Mouse (Mus musculus): ENCODE measurements at regions not wholly inside any gene's neighbourhood (a gene's known extent, or its start where the extent isn't known, plus 50 kb on each side); places are given as distances from the start of the nearest gene placed in this dataset.

GRCm38 (mm10) chr6:111621684-111622480 is 651.7 kb upstream of the Lmcd1 start:
- DNase-seq: no peak

- DNase-seq: no peak
Measured at GRCm38 (mm10) chr6:111622481-111623139, 650.9 kb upstream of the Lmcd1 start.

DNA sequence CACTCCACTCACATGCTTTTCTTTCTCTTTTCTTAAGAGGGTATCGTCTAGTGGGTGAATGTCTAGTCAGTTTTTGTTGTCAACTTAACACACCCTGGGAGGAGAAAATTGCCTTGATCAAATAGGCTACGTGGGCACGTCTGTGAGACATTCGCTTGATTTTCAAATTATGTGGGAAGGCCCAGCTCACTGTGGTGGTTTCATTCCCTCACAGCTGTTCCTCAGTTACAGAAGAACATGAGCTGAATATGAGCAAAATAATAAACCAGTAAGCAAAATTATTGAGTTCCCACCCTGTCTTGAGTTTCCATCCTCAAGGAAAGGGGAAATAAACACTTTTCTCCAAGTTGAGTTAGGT is 650.4 kb upstream of the Lmcd1 start:
- DNase-seq: no peak

DNA sequence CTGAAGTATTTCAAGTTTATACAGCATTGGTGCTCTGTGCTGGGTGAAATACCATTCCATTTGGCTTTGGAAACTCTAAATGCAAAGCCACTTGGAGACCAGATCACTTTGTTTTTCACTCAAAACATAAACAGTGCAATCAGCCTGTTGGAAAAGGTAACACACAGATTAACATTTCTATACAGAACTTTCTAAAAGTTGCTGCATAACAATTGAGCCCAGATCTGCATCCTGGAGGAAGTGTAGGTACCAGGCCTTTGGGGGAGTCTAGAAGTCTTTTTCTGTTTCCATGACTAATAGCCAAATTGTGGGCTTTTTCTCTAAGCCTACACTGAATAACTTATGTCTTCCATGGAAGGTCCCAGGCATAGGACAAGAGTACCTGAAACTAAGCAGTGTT is 648.1 kb upstream of the Lmcd1 start:
- DNase-seq: no peak

- no peak for DNase-seq
Measured at GRCm38 (mm10) chr6:111652736-111653135, 620.8 kb upstream of the Lmcd1 start.

DNA sequence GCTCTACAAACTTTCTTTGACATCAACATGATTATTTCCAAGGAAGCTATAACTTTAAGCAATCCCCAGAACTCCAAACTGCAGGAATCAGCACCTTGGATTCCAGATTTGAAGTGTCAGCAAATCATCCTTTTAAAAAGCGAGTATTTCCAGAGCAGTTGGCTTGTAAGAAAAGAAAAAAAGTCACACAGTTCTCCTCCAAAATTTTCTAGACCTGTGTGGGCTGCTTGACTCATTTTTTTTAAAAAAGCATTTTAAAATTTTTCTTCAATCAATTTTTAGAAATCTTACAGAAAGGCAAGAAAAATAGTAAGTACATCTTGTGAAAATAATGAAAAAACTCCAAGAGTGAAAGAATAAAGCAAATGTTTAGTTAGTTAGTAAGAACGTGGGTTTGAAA is 613.6 kb upstream of the Lmcd1 start:
- DNase-seq: no peak

- no peak for DNase-seq
Measured at GRCm38 (mm10) chr6:111664603-111665002, 609.0 kb upstream of the Lmcd1 start.

DNA sequence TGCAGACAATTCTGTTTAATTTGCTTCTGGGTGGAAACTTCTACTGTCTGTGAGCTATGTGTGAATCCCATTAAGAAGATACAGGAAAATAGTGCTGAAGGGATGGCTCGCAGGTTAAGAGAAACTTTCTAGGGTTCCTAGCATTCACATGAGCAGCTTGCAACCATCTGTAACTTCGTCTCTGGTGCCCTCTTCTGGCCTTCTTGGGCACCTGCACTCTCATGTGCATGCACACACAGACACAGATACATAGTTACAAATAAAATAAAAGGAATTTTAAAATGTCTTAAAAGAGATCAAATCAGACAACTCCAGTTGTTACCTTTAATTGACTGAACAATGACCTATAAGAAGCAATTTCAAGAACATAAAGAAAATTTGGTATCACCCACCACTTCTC is 588.6 kb upstream of the Lmcd1 start:
- DNase-seq: no peak

- no peak for DNase-seq
Measured at GRCm38 (mm10) chr6:111702864-111703263, 570.7 kb upstream of the Lmcd1 start.

GRCm38 (mm10) chr6:111708277-111708676 is 565.3 kb upstream of the Lmcd1 start:
- DNase-seq: no peak

DNA sequence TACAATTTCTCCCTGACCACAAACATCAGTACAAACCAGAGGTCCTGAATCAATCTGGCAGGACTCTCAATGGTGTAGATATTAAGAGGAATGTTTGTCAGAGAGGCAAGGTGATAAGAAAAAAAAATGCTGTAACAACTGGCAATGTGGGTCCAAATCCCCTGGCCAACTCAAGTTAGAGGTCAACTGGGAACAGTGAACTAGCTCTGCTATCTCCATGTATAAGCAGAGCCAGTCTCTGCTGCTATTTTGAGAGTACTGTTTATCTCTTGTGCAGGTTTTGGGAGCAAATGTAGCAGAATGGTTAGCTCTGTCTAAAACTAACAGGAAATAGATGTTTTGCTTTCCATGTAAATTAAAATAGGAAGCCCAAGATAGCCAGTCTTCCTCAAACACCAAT is 547.6 kb upstream of the Lmcd1 start:
- peak; percentile 89 for DNase-seq

DNA sequence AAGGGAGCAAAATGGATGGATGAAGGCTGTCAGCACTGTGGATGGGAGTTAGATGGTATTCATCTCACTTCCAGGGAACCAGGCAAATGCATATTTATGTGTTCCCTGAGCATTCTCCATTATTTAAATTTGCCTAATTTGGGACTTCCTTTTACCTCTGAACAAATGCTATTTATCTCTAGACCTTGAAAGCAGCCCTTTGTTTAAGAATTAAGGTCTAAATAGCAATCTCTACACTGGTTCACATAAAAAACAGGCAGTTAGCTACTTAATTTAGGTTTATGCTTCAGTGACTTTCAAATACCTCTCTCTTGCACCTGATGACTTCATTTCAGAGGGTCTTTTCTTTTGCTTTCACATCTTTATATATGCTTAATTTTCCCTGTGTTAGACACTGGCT is 543.2 kb upstream of the Lmcd1 start:
- DNase-seq: no peak

- DNase-seq: no peak
Measured at GRCm38 (mm10) chr6:111733926-111734325, 539.6 kb upstream of the Lmcd1 start.

GRCm38 (mm10) chr6:111738983-111739382 is 534.6 kb upstream of the Lmcd1 start:
- no peak for DNase-seq

DNA sequence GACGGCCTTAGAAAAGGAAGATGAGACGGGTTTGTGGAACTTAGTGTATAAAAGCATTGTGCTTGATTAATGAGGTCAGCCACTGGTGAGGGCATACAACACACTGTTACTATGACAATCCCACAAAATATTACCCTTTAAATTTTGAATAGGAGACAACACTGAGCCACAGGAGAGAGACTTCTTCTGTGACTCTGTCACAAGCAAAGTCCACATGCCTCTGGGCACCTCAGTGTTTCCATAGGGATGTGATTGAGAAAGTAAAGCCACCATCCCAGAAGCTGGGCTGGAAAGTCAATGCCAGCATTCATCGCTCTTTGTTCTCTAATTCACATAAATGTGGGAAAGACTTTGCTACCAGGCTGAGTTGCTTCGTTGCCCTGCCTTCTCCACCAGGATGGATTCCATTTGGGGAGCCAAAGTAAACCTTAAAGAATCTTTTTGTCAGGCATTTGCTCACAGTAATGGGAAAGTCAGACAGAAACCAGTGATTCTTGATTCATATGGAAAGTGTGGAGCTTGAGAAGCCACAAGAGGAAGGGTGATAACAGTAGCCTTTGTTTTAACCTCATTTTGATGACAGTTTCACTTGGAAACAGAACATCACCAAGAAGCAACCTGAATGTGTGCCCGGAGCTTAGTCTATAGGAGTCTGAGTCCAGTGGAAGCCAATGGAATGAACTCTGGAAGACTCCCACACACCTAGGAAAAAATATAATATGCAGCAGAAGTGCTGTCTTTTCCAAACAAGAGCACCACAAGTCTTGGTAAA is 491.7 kb upstream of the Lmcd1 start:
- no peak for DNase-seq

DNA sequence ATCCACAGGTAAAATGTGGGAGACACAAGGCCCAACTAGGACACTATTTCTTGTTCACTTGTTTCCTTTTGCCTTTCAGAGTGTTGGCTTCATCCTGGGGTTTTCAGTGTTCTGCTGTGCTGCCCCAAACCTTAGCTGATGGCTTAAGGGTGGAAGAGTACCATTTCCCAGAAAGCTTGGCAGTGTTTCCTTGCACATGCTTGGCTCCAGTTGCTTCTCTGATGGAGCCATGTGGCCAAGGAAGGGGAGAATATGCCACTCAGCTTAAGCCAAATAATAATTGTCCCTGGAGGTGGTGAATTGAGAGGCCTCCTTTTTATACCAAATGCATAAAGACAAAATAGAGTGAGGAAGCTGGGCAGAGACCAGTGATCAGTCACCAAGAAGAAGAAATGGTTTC is 464.9 kb upstream of the Lmcd1 start:
- no peak for DNase-seq

DNA sequence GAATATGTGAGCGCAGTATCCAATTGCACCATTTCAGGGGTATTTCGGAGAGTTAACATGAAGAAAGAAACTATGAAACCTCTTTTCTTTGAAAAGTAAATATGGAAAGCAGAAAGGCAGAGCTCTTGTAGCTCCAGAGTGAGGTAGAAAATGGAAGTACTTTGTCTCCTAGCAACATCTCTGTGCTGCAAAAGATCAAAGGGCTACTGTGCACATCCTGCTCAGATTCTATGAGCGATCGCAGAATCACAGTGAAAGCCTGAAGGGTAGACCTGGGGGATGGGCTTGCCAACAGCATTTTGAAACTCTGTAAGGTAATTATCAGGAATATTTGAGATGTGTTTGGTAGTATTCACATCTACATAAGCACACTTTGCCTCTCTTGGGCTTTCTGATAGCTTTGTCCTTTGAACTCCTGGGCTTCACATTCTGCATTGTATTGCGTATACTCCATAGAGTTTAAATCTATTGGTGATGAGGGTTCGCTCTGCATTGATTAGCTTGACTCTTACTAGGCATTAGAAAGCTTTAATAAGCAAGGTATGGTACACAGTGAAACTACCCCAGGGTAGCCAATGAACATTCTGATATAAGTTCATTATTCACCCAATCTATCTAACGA is 459.5 kb upstream of the Lmcd1 start:
- no peak for DNase-seq

- DNase-seq: no peak
Measured at GRCm38 (mm10) chr6:111815150-111815549, 458.4 kb upstream of the Lmcd1 start.

DNA sequence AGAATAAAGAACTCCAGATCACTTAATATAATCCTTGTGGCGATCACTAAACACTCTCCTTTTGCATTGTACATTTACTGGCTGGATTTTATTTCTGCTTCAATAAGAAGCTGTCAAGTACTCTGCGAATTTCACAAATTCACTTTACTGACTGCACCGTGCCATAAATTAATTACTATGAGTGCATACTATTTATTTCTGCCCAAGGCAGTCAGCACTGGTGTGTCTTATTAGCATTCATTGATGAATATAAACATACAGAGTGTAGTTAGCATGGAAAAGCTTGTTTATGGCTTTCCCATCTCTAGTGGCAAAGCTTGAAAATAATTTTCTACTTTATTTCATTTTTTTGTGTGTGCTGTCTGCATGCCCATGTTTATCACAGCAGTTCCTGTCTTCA is 453.3 kb upstream of the Lmcd1 start:
- DNase-seq: no peak

DNA sequence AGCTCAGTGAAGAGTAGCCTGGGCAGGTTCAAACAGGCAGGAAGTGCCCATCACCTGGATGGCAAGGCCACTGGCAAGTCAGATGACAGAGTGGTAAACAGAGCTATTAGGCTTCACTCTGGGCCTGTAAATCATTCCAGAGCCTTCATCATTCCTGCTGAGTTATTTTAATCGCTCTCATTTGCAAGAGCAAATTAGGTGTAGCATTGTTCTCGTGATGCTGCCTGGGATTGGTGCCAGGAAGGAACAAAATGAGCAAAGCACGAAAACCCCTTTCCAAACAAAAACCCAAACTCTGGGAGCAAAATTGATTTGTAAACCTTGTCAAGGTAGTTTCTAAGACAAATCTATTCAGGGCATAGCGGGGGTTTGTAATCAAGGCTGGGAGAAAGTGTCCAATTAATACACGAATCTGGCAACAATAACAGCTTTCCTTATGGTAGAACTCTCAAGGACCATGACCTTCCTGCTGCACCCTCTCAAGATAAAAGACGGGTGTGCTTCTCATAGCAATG is 429.2 kb upstream of the Lmcd1 start:
- no peak for DNase-seq

- DNase-seq: peak; percentile 81
Measured at GRCm38 (mm10) chr6:111866101-111866598, 407.4 kb upstream of the Lmcd1 start.

GRCm38 (mm10) chr6:111882557-111882956 is 391.0 kb upstream of the Lmcd1 start:
- no peak for DNase-seq

DNA sequence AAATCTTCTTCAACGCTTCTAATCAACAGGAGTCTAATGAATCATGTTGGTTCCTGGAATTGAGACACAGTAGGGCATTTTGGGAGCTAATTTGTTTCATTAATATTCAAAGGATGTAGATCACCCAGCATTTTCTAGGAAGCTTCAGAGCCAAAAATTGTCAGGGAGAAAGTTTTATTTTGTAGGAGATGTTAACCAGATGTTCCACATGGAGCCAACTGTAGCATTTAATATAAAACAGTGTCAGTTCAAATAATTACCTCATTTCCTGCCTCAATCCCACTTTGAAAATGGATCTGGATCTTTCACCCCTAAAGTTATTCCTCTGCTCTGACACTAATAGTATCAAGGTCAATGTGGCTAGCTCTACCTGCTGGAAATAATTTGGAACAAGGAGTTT is 389.6 kb upstream of the Lmcd1 start:
- no peak for DNase-seq

All from heart, adult 11 months (tissue).